Mouse (Mus musculus) stomach, embryonic 14.5 days (tissue): ENCODE measurements around the gene Fabp6. TPM values are rescaled to one million over a fixed set of nuclear protein-coding genes. Genes with fewer than 3 reads are reported as not detected.

Source experiments
- ATAC-seq: fragments of 200-750 bp; cut with Nextera tagmentation; 2 replicates; pipeline ENCODE4 v1.8.0; 2017; ENCODE audit warnings: low read depth, moderate TSS enrichment; ENCODE audit not compliant: insufficient number of reproducible peaks, insufficient read depth, low FRiP score
- H3K27ac ChIP-seq: fragments of 300-500 bp; sonication (generic); 2 replicates; pipeline ENCODE4 v1.5.1; 2014; ENCODE audit warnings: mild to moderate bottlenecking, low read length, moderate library complexity, mixed read lengths
- H3K27me3 ChIP-seq: fragments of 300-500 bp; sonication (generic); 2 replicates; pipeline ENCODE4 v1.6.1; 2014; ENCODE audit warnings: low read length, control low read depth, mixed read lengths; ENCODE audit not compliant: control insufficient read depth, insufficient read depth
- H3K36me3 ChIP-seq: fragments of 300-500 bp; sonication (generic); 2 replicates; pipeline ENCODE4 v1.6.1; 2014; ENCODE audit warnings: mild to moderate bottlenecking, control low read depth, low read length, moderate library complexity, mixed read lengths; ENCODE audit not compliant: control insufficient read depth, insufficient read depth
- H3K4me1 ChIP-seq: fragments of 300-500 bp; sonication (generic); 2 replicates; pipeline ENCODE4 v1.6.1; 2014; ENCODE audit warnings: low read length, control low read depth, mixed read lengths; ENCODE audit not compliant: control insufficient read depth, insufficient read depth
- H3K4me2 ChIP-seq: fragments of 300-500 bp; sonication (generic); replicated peaks from 2 replicates; pipeline ENCODE4 v1.6.1; 2014; ENCODE audit warnings: low read depth, low read length, control low read depth
- H3K4me3 ChIP-seq: fragments of 300-500 bp; sonication (generic); 2 replicates; pipeline ENCODE4 v1.5.1; 2014; ENCODE audit warnings: low read depth, low read length, control low read depth
- H3K9ac ChIP-seq: fragments of 300-500 bp; sonication (generic); replicated peaks from 2 replicates; pipeline ENCODE4 v1.6.1; 2014; ENCODE audit warnings: low read depth, mild to moderate bottlenecking, control low read depth, low read length, moderate library complexity, mixed read lengths
- H3K9me3 ChIP-seq: fragments of 300-500 bp; sonication (generic); 2 replicates; pipeline ENCODE4 v1.6.1; 2016; ENCODE audit warnings: low read depth, low read length, control low read depth; ENCODE audit not compliant: control insufficient read depth
- WGBS: fragments of 180-500 bp; shearing (Covaris S2); extraction: QIAGEN DNeasy Blood & Tissue Kit; methylation state at CpG from one replicate; pipeline ENCODE4 v1.1.7; 2014; 5-methylcytosine and 5-hydroxymethylcytosine counted together
- polyA plus RNA-seq: library from polyadenylated mRNA; unstranded; fragments of >200 nt; fragmentation: Nextera tagmentation; extraction: Ambion mirVana; gene quantifications from 2 replicates; pipeline ENCODE4 v1.2.1, GENCODE M21; 2014

Gene Fabp6
- polyA plus RNA-seq, 1 experiment from 2014 or later: not detected

GRCm38 (mm10) chr11:43577713-43578478 lies 23.4 kb downstream of the Fabp6 start:
- Histone ChIP-seq H3K9ac (no peak overlapping the region), H3K4me1 (peaks cover 16% of the 10 kb centered on the region), H3K36me3 (peaks cover 9% of the 10 kb centered on the region; the same call in 1 of the 2 replicates), H3K27ac (no peak overlapping the region), H3K9me3 (no peaks in the 10 kb centered on the region), H3K4me3 (no peak overlapping the region), H3K27me3 (no peaks in the 10 kb centered on the region), H3K4me2 (no peak overlapping the region)
- 53% methylated on average over 11 of the region's 11 CpGs for WGBS
- ATAC-seq: 0 out of 2 replicates have a peak, but pooled peaks have one; percentile 62

GRCm38 (mm10) chr11:43575376-43576151 lies 25.8 kb downstream of the Fabp6 start:
- no peak overlapping the region; the same call in 1 of the 2 replicates for H3K9ac ChIP-seq
- no peak overlapping the region; the same call in 1 of the 2 replicates for H3K4me2 ChIP-seq
- no peak; the same call in 1 of the 2 replicates for ATAC-seq
- peak overlapping the region; percentile 68 for H3K27ac ChIP-seq
- H3K4me3 ChIP-seq: no peak overlapping the region
- peaks cover 6% of the 10 kb centered on the region; the same call in 1 of the 2 replicates for H3K36me3 ChIP-seq
- H3K4me1 ChIP-seq: peaks cover 16% of the 10 kb centered on the region
- no peaks in the 10 kb centered on the region for H3K27me3 ChIP-seq
- no peaks in the 10 kb centered on the region for H3K9me3 ChIP-seq
- 11% methylated on average over 9 of the region's 9 CpGs for WGBS

- WGBS: 16% methylated on average over 3 of the region's 3 CpGs
Measured at GRCm38 (mm10) chr11:43575061-43575375, 26.3 kb downstream of the Fabp6 start.

GRCm38 (mm10) chr11:43569595-43569994 lies 31.7 kb downstream of the Fabp6 start:
- H3K9me3 ChIP-seq: no peaks in the 10 kb centered on the region
- H3K4me2 ChIP-seq: no peak overlapping the region
- ATAC-seq: no peak
- no peaks in the 10 kb centered on the region for H3K36me3 ChIP-seq
- H3K27me3 ChIP-seq: no peaks in the 10 kb centered on the region
- H3K27ac ChIP-seq: peak overlapping the region; percentile 29; the same call in 1 of the 2 replicates
- H3K9ac ChIP-seq: no peak overlapping the region
- H3K4me3 ChIP-seq: no peak overlapping the region
- peaks cover 14% of the 10 kb centered on the region for H3K4me1 ChIP-seq
- 76% methylated on average over 11 of the region's 11 CpGs for WGBS

More at GRCm38 (mm10) chr11:43575061-43575375, 26.3 kb downstream of the Fabp6 start:
- Histone ChIP-seq H3K9ac (no peak overlapping the region; the same call in 1 of the 2 replicates), H3K27me3 (no peaks in the 10 kb centered on the region), H3K4me2 (no peak overlapping the region), H3K9me3 (no peaks in the 10 kb centered on the region), H3K4me3 (no peak overlapping the region), H3K27ac (peak overlapping the region; percentile 68), H3K36me3 (peaks cover 4% of the 10 kb centered on the region; the same call in 1 of the 2 replicates), H3K4me1 (peaks cover 16% of the 10 kb centered on the region)
- ATAC-seq: no peak; the same call in 1 of the 2 replicates

- ATAC-seq: no peak
- Histone ChIP-seq H3K4me2 (no peak overlapping the region), H3K4me1 (peaks cover 14% of the 10 kb centered on the region), H3K9me3 (no peaks in the 10 kb centered on the region), H3K4me3 (no peak overlapping the region), H3K36me3 (no peaks in the 10 kb centered on the region), H3K9ac (no peak overlapping the region), H3K27ac (peak overlapping the region; percentile 29; the same call in 1 of the 2 replicates), H3K27me3 (no peaks in the 10 kb centered on the region)
- whole genome bisulfite sequencing: 71% methylated on average over 5 of the region's 5 CpGs
Measured at GRCm38 (mm10) chr11:43569188-43569587, 32.2 kb downstream of the Fabp6 start.

- no peak for ATAC-seq
- no peaks in the 10 kb centered on the region for H3K36me3 ChIP-seq
- H3K9ac ChIP-seq: no peak overlapping the region
- no peaks in the 10 kb centered on the region for H3K9me3 ChIP-seq
- H3K27me3 ChIP-seq: no peaks in the 10 kb centered on the region
- 64% methylated on average over 5 of the region's 5 CpGs for WGBS
- no peak overlapping the region for H3K4me2 ChIP-seq
- H3K4me1 ChIP-seq: peaks cover 19% of the 10 kb centered on the region
- H3K27ac ChIP-seq: no peak overlapping the region
- no peak overlapping the region for H3K4me3 ChIP-seq
Measured at GRCm38 (mm10) chr11:43568263-43568662, 33.1 kb downstream of the Fabp6 start.

- Histone ChIP-seq H3K27ac (peak overlapping the region; percentile 4; the same call in 1 of the 2 replicates), H3K27me3 (no peaks in the 10 kb centered on the region), H3K4me1 (peaks cover 19% of the 10 kb centered on the region), H3K9ac (no peak overlapping the region), H3K9me3 (no peaks in the 10 kb centered on the region), H3K4me2 (no peak overlapping the region), H3K36me3 (no peaks in the 10 kb centered on the region), H3K4me3 (no peak overlapping the region)
- WGBS: 49% methylated on average over 5 of the region's 5 CpGs
- no peak for ATAC-seq
Measured at GRCm38 (mm10) chr11:43566696-43567095, 34.6 kb downstream of the Fabp6 start.

- no peak overlapping the region for H3K9ac ChIP-seq
- no peaks in the 10 kb centered on the region for H3K36me3 ChIP-seq
- no peak overlapping the region for H3K4me2 ChIP-seq
- ATAC-seq: no peak
- H3K4me1 ChIP-seq: peaks cover 19% of the 10 kb centered on the region
- no peaks in the 10 kb centered on the region for H3K9me3 ChIP-seq
- no peak overlapping the region for H3K4me3 ChIP-seq
- no peak overlapping the region for H3K27ac ChIP-seq
- WGBS: 14% methylated on average over 8 of the region's 8 CpGs
- H3K27me3 ChIP-seq: no peaks in the 10 kb centered on the region
Measured at GRCm38 (mm10) chr11:43565852-43566251, 35.5 kb downstream of the Fabp6 start.
